Mouse (Mus musculus): ENCODE data around the gene Dpf3.

- no peak for TF ChIP-seq POLR2A (IDR thresholded peaks at IDR 0.05; ENCODE audit: control insufficient read depth, low read depth, low read length)
- no peak for TF ChIP-seq CTCF (IDR thresholded peaks at IDR 0.05; ENCODE audit: control insufficient read depth, insufficient read depth, insufficient replicate concordance, low read depth, low read length)
Observed at GRCm38 (mm10) chr12:83430207-83430606, 57.3 kb downstream of the Dpf3 start.

All from testis, adult 2 months (tissue).